Mouse (Mus musculus) c-Kit-positive CD71-positive TER-119-negative erythroid progenitor cells, embryonic 14.5 days (primary cell): Measurements from ENCODE around the gene Vmn1r204.
"Not testable (repeated sequence)": the region's sequence is repeated elsewhere in the genome, so short reads cannot be mapped to it uniquely, and the experiment has no call there.

Source experiments
- DNase-seq: peaks from one replicate; pipeline ENCODE4 v3.0.0-alpha.2; 2013; ENCODE audit warnings: low read depth

The Vmn1r204 gene

DNA sequence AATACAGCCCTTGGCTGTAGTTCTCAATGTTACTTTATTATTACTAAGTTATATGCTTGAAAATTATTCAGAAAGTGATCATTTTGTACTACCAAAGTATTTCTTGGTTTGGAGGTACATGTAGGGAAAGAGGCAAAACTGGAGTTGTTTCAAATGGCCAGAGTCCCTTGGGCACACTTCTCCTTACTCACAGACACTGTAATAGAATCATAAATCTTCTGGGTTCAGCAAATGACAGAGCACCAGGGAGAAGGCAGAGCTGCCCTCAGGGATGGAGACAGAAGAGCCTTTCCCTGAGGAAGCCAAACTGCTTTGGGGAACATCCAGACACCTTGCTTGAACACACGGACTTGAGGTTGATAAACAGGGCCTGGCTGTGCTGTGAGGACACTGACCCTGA lies at the start of gene Vmn1r204:
Vmn1r204 (plus strand) TSS at position 301 of the 400 bp plus-strand sequence.
- DNase-seq, result not testable (repeated sequence)

DNA sequence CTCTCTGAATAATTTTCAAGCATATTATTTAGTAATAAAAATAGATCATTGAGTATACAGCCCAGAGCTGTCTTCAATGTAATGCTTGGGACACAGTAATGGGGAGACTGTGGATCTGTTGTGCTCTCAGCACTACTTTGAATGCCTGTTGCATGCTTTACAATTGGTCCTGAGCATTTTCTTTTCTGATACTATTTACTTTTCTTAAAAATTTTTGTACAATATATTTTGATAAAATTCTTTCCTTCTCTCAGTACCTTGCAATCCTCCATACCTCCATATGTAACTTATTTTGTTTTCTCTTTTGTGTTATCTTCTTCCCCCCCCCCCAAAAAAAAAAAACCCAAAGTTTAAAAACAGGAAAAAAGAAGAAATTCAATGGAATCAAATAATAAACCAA lies 47.7 kb upstream of the Vmn1r204 start, which contains the start of gene Vmn1r202:
Vmn1r202 (minus strand) TSS at position 101 of the 400 bp plus-strand sequence.
- no peak for DNase-seq

DNA sequence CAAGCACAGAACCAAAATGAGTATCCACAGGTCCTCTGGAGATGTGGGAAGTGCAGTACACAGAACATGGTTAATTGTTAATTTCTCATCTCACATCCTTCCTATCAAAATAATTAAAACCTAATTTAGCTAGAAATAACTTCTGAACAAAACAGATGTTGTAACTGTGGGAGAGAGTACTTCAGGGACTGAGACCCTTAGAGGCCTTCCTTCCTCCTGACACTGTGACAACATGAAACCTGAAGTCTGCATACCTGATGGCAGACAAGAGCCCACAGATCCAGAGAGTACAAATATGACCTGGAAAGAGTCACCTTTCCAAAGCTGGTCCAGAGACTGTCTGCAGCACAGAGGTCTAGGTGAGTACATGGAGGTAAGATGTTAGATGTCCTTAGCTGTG lies 35.2 kb upstream of the Vmn1r204 start, which contains the start of gene Vmn1r203:
Vmn1r203 (plus strand) TSS at position 301 of the 400 bp plus-strand sequence.
- no peak for DNase-seq

DNA sequence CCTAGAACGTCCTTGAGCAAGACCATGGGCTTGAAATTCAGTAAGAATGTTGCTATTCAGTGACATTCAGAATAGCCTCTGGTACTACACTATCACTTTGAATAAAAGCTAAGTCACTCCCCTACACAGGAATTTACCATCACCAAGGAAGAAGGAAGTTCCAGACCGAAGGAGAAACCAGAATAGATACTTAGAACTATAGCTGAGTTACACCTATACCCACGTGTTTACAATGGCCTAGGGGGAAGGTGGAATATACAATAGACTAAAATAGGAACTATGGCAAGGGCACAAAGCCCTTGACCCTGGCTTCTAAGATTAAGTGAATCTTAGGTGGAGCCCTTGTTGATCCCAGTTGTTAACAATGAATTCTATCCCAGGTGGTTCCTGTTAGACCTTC lies 21.9 kb downstream of the Vmn1r204 start:
- not testable (repeated sequence) for DNase-seq

DNA sequence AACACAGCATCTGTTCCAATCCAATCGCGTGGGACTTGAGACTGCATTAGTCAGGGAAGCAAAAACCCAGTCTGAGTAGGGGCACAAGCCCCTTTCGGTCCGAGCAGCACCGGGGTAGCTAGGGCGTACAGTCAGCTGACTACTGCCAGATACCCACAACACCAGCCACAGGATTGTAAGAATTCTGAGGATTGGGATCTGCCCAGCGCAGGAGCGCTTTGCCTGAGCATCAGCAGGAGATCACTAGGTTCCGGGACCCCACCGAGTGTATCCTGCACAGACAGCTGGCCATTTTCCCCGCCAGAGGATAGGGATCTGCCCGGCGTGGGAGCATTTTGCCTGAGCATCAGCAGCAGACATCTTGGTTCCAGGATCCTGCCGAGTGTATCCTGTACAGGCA lies 30.3 kb downstream of the Vmn1r204 start:
- not testable (repeated sequence) for DNase-seq

DNA sequence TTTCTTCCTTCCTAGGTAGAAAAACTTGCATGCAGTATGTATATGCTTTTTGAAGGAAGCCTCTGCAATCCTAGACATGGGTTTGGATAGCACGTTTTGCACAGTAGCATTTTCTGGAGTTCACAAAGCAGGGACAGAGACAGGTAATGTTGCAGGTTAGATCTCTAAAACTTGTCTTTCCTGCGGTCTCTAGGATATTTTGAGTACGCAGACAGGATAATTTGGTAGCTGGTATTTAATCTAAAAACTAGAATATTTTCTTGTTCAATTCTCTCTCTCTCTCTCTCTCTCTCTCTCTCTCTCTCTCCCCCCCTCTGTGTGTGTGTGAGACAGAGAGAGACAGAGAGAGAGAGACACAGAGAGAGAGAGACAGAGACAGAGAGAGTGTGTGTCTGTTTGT lies 39.9 kb downstream of the Vmn1r204 start, which contains the start of gene Vmn1r205:
Vmn1r205 (minus strand) TSS at position 101 of the 400 bp plus-strand sequence.
- DNase-seq, result no peak
